Mouse (Mus musculus): Measurements from ENCODE around the gene Supt20. TPM values are rescaled to one million over a fixed set of nuclear protein-coding genes. Genes with fewer than 3 reads are reported as not detected.

The Supt20 gene
- polyA plus RNA-seq (2014; fragmentation: Nextera tagmentation; extraction: Ambion mirVana): 91.3 and 101 TPM in 2 replicates

DNA sequence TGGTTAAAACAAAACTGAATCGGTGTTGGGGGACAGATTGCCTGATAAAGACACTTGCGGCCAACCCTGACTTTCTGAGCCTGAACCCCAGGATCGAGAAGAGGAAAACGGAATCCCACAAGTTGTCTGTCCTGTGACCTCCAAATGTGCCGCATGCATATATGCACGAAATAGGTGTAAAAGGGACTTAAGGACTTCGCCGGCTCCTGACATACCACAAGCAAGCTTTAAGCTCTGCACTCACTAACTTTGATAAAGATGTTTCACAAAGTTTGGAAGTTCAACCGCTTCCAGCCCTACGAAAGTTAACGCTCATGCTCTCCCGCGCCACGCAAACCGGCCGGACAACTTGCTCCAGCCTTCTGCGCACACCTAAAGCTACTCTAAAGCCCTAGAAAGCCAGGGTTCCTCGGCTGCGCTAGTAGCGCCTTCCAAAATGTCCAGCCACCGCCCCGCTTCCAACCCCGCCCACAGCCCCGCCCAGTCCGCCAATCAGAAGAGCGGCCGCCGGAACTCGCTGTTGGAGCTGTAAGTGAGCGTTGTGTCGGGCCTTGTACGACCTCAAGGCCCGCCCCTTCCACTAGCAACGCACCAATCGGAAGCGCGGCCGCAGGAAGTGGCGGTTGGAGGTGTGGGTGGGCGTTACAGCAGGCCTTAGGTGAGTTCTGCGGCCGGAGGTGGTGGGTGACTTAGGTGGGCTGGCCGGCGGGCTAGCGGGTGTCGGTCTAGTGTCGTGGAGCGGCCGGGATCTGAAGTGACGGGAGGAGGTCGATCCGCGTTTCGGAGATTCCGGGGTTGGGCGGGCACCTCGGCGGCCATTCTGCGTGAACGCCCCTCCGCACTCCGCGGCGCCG, at the start of gene Supt20:
Supt20 (plus strand) TSS at position 606 of the 854 bp plus-strand sequence.
- peak; percentile 99 for ATAC-seq (ENCODE audit: low read depth)
- peaks cover 4% of the 10 kb centered on the region; the same call in 1 of the 2 replicates for H3K4me1 ChIP-seq (ENCODE audit: control insufficient read depth, insufficient read depth, low read length)

DNA sequence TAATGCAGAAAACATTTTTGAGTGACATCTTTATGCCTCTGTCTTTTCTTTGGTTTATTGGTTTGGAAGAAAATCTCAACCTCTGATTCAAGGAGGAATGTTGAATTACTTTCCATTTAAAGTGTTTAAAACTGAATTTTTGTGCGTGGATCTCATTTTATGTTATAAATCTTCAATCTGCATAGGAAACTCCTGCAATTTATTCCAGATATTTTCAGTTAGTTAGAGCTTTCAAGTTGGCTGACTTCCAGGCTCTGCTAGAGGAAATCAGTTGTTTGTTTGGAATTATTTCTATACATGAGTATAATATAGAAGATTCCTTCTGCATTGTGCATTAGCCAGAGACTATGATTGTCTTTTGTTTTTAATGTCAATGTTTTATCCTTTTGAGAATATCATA, 49.8 kb upstream of the Supt20 start:
- no peak overlapping the region for H3K9ac ChIP-seq (ENCODE audit: low read depth, low read length)
- peak; percentile 85 for DNase-seq (ENCODE audit: low spot score)
- ATAC-seq (ENCODE audit: low read depth): no peak
- H3K9me3 ChIP-seq (ENCODE audit: control insufficient read depth, low read length): no peaks in the 10 kb centered on the region
- H3K27me3 ChIP-seq (replicated peaks; ENCODE audit: control insufficient read depth, insufficient read depth, low read length): no peaks in the 10 kb centered on the region
- H3K4me2 ChIP-seq (ENCODE audit: low read depth, low read length): no peak overlapping the region
- no peak overlapping the region for H3K4me3 ChIP-seq (ENCODE audit: low read depth, low read length)
- H3K36me3 ChIP-seq (ENCODE audit: control insufficient read depth, insufficient read depth, low read length): no peaks in the 10 kb centered on the region
- no peak overlapping the region; the same call in 1 of the 2 replicates for H3K27ac ChIP-seq (replicated peaks; ENCODE audit: low read depth, low read length)
- 60% methylated on average over 1 of the region's 1 CpGs for WGBS
- H3K4me1 ChIP-seq (ENCODE audit: control insufficient read depth, insufficient read depth, low read length): peaks cover 16% of the 10 kb centered on the region

More for the DNA sequence above, at the start of gene Supt20:
- H3K9me3 ChIP-seq (ENCODE audit: control insufficient read depth, low read length): no peaks in the 10 kb centered on the region
- peak within 1 kb of the TSS; percentile 65 for H3K4me3 ChIP-seq (ENCODE audit: low read depth, low read length)
- H3K9ac ChIP-seq (ENCODE audit: low read depth, low read length): peak within 1 kb of the TSS; percentile 71
- peak; percentile 99 for DNase-seq (ENCODE audit: low spot score)
- no peaks in the 10 kb centered on the region for H3K27me3 ChIP-seq (replicated peaks; ENCODE audit: control insufficient read depth, insufficient read depth, low read length)
- H3K4me2 ChIP-seq (ENCODE audit: low read depth, low read length): peak within 1 kb of the TSS; percentile 92
- H3K36me3 ChIP-seq (ENCODE audit: control insufficient read depth, insufficient read depth, low read length): peaks cover 22% of the 10 kb centered on the region
- H3K27ac ChIP-seq (replicated peaks; ENCODE audit: low read depth, low read length): peak within 1 kb of the TSS; percentile 81
- WGBS: 2% methylated on average over 48 of the region's 65 CpGs

DNA sequence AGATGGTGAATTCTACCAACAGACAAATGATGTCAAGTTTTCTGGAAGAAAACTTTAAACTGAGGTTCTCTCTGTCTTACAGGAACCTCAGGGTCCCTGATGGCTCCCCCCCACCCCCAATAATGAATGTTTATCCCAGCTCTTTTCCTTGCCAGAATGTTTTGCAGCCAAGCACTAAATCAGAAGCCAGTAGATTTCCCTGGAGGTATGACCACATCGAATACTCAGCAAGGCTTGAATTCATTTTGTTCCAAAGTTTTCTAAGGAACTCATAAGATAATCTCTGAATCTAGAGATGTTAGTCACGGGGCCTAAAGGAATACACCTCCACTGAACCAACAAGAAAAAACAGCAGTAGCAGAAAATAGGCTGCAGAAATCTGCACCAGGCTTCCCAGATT, 45.0 kb upstream of the Supt20 start:
- H3K27ac ChIP-seq (replicated peaks; ENCODE audit: low read depth, low read length): peak overlapping the region; percentile 65

DNA sequence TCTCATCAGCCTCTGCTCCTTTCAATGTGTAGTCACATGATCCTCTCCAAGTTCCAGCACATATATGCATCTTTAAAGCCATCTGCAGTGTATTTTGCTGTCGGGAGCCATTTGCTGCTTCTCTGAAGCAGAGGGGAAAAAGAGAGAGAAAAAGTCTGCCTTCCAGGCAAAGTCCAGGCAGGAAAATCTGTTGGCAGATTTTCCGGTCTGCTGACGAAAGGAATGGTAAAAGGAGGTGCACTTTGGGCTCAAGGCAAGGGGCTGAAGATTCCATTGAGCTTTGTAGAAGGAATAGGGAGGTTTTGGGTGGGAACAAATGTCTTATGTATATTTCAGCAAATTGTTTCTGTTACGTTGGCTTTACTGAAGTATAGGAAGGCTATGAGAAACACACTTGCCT, 41.0 kb upstream of the Supt20 start:
- Histone ChIP-seq H3K4me2 (ENCODE audit: low read depth, low read length) (no peak overlapping the region), H3K9ac (ENCODE audit: low read depth, low read length) (no peak overlapping the region), H3K4me1 (ENCODE audit: control insufficient read depth, insufficient read depth, low read length) (peaks cover 16% of the 10 kb centered on the region), H3K27me3 (replicated peaks; ENCODE audit: control insufficient read depth, insufficient read depth, low read length) (no peaks in the 10 kb centered on the region), H3K27ac (replicated peaks; ENCODE audit: low read depth, low read length) (no peak overlapping the region), H3K4me3 (ENCODE audit: low read depth, low read length) (no peak overlapping the region), H3K36me3 (ENCODE audit: control insufficient read depth, insufficient read depth, low read length) (no peaks in the 10 kb centered on the region), H3K9me3 (ENCODE audit: control insufficient read depth, low read length) (no peaks in the 10 kb centered on the region)
- DNase-seq (ENCODE audit: low spot score) (no peak), ATAC-seq (ENCODE audit: low read depth) (no peak)
- 35% methylated on average over 4 of the region's 4 CpGs for WGBS

More for the DNA sequence above, 45.0 kb upstream of the Supt20 start:
- WGBS: 31% methylated on average over 2 of the region's 2 CpGs
- H3K4me1 ChIP-seq (ENCODE audit: control insufficient read depth, insufficient read depth, low read length): peaks cover 20% of the 10 kb centered on the region
- H3K27me3 ChIP-seq (replicated peaks; ENCODE audit: control insufficient read depth, insufficient read depth, low read length): no peaks in the 10 kb centered on the region
- no peaks in the 10 kb centered on the region for H3K9me3 ChIP-seq (ENCODE audit: control insufficient read depth, low read length)
- no peaks in the 10 kb centered on the region for H3K36me3 ChIP-seq (ENCODE audit: control insufficient read depth, insufficient read depth, low read length)
- no peak overlapping the region for H3K4me2 ChIP-seq (ENCODE audit: low read depth, low read length)
- ATAC-seq (ENCODE audit: low read depth): peak; percentile 82
- peak; percentile 92 for DNase-seq (ENCODE audit: low spot score)
- no peak overlapping the region for H3K9ac ChIP-seq (ENCODE audit: low read depth, low read length)
- H3K4me3 ChIP-seq (ENCODE audit: low read depth, low read length): no peak overlapping the region

DNA sequence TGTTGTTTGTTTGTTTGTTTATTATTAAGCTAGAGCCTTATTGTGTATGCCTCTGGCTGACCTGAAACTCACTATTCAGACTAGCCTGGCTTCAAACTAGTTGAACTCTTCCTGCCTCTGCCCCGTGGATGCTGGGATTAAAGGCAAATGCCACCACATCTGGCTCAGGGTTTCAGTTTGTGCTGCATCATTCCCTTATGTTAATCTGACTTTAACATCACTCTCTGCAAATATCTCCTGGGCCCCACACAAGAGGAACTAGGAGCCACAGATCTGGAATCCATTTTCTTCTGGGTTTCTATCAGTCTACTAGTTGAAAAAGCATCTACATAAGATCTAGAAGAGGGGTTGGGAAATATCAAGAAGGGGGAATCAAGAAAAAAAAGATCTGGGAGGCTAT, 38.4 kb upstream of the Supt20 start:
- 0 out of 2 replicates have a peak, but pooled peaks cover under 1% of the 10 kb centered on the region for H3K9me3 ChIP-seq (ENCODE audit: control insufficient read depth, low read length)
- no peak for DNase-seq (ENCODE audit: low spot score)
- ATAC-seq (ENCODE audit: low read depth): no peak
- no peak overlapping the region for H3K4me2 ChIP-seq (ENCODE audit: low read depth, low read length)
- H3K4me1 ChIP-seq (ENCODE audit: control insufficient read depth, insufficient read depth, low read length): no peaks in the 10 kb centered on the region; the same call in none of the 2 replicates
- H3K27ac ChIP-seq (replicated peaks; ENCODE audit: low read depth, low read length): no peak overlapping the region
- H3K36me3 ChIP-seq (ENCODE audit: control insufficient read depth, insufficient read depth, low read length): no peaks in the 10 kb centered on the region
- 59% methylated on average over 1 of the region's 1 CpGs for WGBS
- H3K27me3 ChIP-seq (replicated peaks; ENCODE audit: control insufficient read depth, insufficient read depth, low read length): no peaks in the 10 kb centered on the region
- H3K9ac ChIP-seq (ENCODE audit: low read depth, low read length): no peak overlapping the region
- no peak overlapping the region for H3K4me3 ChIP-seq (ENCODE audit: low read depth, low read length)

DNA sequence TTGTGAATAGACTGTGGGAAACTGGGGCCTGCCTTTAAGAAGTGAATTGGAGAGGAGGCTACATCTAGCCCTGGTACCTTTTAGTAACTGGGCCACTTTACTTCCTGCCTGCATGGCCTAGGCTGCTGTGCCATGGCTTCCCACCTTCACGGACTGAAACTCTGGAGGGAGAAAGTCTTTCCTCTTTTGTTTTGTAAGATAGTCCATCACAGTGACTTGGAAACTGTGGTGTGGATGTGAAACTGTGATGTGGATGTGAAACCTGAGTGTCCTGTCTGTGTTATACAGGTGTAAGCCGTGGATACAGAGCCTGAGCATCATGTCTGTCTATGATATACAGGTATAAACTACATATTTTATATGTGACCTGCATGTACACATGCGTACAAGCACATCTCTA, 35.5 kb upstream of the Supt20 start:
- Histone ChIP-seq H3K27ac (replicated peaks; ENCODE audit: low read depth, low read length) (no peak overlapping the region), H3K9ac (ENCODE audit: low read depth, low read length) (no peak overlapping the region), H3K4me2 (ENCODE audit: low read depth, low read length) (no peak overlapping the region), H3K4me1 (ENCODE audit: control insufficient read depth, insufficient read depth, low read length) (no peaks in the 10 kb centered on the region; the same call in 1 of the 2 replicates), H3K9me3 (ENCODE audit: control insufficient read depth, low read length) (peaks cover 6% of the 10 kb centered on the region; the same call in 1 of the 2 replicates), H3K27me3 (replicated peaks; ENCODE audit: control insufficient read depth, insufficient read depth, low read length) (no peaks in the 10 kb centered on the region), H3K4me3 (ENCODE audit: low read depth, low read length) (no peak overlapping the region), H3K36me3 (ENCODE audit: control insufficient read depth, insufficient read depth, low read length) (no peaks in the 10 kb centered on the region)
- DNase-seq (ENCODE audit: low spot score): no peak
- 70% methylated on average over 3 of the region's 3 CpGs for WGBS
- no peak for ATAC-seq (ENCODE audit: low read depth)

DNA sequence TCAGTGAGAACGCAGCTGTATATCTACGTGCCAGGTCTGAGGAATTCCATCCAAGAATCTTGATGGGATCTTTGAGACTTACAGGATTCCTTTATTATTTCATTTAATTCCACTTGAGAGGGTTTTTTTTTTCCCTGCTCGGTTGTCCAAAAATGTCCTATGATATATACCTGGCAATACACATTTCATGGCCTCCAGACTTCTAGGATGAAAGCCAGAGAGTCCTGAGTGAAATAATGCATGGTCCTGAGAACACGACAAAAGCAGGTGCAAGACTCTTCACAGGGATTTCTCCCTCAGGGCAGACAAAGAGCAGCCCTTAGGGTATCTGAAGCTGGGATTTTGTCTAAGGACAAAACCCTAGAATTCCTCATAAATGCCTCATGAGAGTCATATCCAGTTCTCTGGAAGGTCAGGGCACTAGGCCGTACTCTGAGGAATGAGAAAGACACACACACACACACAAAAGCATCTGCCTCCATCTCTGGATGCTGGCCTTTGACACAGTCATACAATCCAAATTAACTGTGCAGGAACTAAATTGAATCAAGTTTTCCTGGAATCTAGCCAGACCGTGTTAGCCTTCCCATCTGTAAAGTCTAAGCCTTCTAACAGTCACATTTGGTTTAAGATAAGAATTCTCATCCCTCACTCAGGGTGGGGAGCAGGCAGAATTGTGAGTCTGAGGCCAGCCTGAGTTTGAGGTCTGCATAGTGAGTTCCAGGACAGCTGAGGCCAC, 34.5 kb upstream of the Supt20 start:
- H3K4me1 ChIP-seq (ENCODE audit: control insufficient read depth, insufficient read depth, low read length): no peaks in the 10 kb centered on the region; the same call in 1 of the 2 replicates
- 46% methylated on average over 6 of the region's 6 CpGs for WGBS
- no peak overlapping the region for H3K4me2 ChIP-seq (ENCODE audit: low read depth, low read length)
- DNase-seq (ENCODE audit: low spot score): peak; percentile 94
- no peaks in the 10 kb centered on the region for H3K27me3 ChIP-seq (replicated peaks; ENCODE audit: control insufficient read depth, insufficient read depth, low read length)
- peak overlapping the region; percentile 78 for H3K27ac ChIP-seq (replicated peaks; ENCODE audit: low read depth, low read length)
- no peak overlapping the region for H3K9ac ChIP-seq (ENCODE audit: low read depth, low read length)
- ATAC-seq (ENCODE audit: low read depth): peak; percentile 72
- no peaks in the 10 kb centered on the region for H3K36me3 ChIP-seq (ENCODE audit: control insufficient read depth, insufficient read depth, low read length)
- H3K4me3 ChIP-seq (ENCODE audit: low read depth, low read length): no peak overlapping the region
- H3K9me3 ChIP-seq (ENCODE audit: control insufficient read depth, low read length): peaks cover 6% of the 10 kb centered on the region; the same call in 1 of the 2 replicates

DNA sequence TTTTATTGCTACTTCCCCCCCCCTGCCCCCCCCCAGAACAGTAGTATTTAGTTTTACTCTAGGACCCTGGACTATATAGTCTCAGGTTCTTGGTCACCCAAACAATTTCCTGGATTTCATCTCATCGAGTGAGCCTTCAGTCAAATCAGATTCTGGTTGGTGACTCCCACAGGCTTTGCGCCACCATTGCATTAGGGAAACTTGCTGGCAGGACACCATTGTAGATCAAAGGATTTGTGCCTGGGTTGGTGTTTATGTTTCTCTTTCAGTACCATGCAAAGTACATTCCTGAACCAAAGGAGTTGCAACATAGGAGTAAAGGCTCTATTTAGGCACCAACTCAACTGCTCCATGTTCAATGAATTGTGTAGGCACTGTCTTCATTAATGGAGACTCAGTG, 32.9 kb upstream of the Supt20 start:
- Histone ChIP-seq H3K27ac (replicated peaks; ENCODE audit: low read depth, low read length) (no peak overlapping the region), H3K4me3 (ENCODE audit: low read depth, low read length) (no peak overlapping the region), H3K36me3 (ENCODE audit: control insufficient read depth, insufficient read depth, low read length) (no peaks in the 10 kb centered on the region), H3K9me3 (ENCODE audit: control insufficient read depth, low read length) (peaks cover 6% of the 10 kb centered on the region; the same call in 1 of the 2 replicates), H3K9ac (ENCODE audit: low read depth, low read length) (no peak overlapping the region), H3K4me1 (ENCODE audit: control insufficient read depth, insufficient read depth, low read length) (no peaks in the 10 kb centered on the region; the same call in 1 of the 2 replicates), H3K27me3 (replicated peaks; ENCODE audit: control insufficient read depth, insufficient read depth, low read length) (no peaks in the 10 kb centered on the region), H3K4me2 (ENCODE audit: low read depth, low read length) (no peak overlapping the region)
- WGBS: 89% methylated on average over 2 of the region's 2 CpGs
- no peak for ATAC-seq (ENCODE audit: low read depth)
- DNase-seq (ENCODE audit: low spot score): no peak

All from embryonic facial prominence, embryonic 14.5 days (tissue).